Mouse (Mus musculus) heart, adult 11 months (tissue): ENCODE measurements at regions not wholly inside any gene's neighbourhood (a gene's known extent, or its start where the extent isn't known, plus 50 kb on each side); places are given as distances from the start of the nearest gene placed in this dataset.
A peak's percentile ranks its signal among the peaks of the same experiment; 100 is the strongest.

ENCODE experiments used
- DNase-seq: peaks from one replicate; pipeline ENCODE4 v3.0.0; 2022

- no peak for DNase-seq
Measured at GRCm38 (mm10) chr9:26383996-26384395, 349.5 kb upstream of the B3gat1 start.

GRCm38 (mm10) chr9:26398635-26399034 lies 334.9 kb upstream of the B3gat1 start:
- DNase-seq: no peak

GRCm38 (mm10) chr9:26422897-26423823 lies 310.4 kb upstream of the B3gat1 start:
- DNase-seq: no peak

- peak; percentile 31 for DNase-seq
Measured at GRCm38 (mm10) chr9:26435507-26435906, 298.0 kb upstream of the B3gat1 start.

GRCm38 (mm10) chr9:26437244-26437643 lies 296.3 kb upstream of the B3gat1 start:
- DNase-seq: no peak

- no peak for DNase-seq
Measured at GRCm38 (mm10) chr9:26453924-26454323, 279.6 kb upstream of the B3gat1 start.

DNA sequence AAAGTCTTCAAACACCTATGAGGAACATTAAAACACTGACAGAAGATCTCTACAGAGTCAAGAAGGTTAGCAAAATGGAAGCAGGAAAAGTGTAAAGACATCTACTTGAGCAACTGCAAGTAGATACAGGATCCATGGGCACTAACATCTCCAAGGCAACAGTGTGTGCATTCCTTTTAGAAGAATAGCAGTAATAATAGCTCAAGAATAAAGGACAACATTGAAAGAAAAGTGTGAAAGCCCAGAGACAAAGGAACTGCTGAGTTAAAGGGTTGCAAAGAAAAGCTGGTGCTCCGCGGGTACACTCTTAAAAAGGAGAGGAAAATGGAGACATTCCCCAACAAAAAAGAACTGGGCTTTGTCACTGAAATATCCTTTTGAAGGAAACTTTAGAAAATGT lies 272.4 kb upstream of the B3gat1 start:
- DNase-seq: no peak

- DNase-seq: peak; percentile 27
Measured at GRCm38 (mm10) chr9:26470694-26471392, 262.7 kb upstream of the B3gat1 start.

DNA sequence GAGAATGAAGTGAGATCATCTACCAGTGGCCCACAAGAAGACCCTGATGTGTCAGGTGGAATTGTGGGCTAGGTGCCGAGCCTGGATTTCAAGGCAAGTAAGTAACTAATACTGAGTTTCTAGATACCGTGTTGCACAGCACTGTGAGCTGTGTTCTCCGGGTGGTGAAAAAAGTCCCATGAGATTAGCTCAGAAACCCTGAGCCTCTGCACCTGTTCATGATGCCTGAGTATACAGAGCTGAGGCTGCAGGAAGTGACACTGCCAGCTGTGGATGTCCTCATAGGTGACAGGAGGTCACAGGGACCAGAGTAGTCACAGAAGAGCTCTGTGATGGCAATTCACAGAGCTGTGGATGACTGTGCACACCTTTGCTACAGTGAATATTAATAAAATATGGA lies 257.2 kb upstream of the B3gat1 start:
- DNase-seq: no peak

DNA sequence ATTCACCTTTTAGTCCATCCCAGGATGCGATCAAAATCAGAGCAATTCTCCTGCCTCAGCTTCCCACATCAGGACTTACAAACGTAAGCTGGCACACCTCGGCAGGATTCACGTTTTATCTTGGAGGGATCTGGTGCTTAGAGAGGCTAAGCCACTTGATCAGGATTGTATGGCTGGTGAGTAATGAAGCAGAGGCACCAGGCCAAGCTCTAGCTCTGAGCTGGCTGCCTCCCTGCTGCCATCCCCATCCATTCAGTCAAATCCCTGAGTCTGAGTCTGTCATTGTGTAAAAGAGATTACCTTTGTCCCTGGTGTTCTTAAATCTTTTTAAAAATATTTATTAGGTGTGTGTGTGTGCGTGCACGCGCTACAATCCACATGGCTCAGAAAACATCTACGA lies 252.6 kb upstream of the B3gat1 start:
- DNase-seq: no peak

- no peak for DNase-seq
Measured at GRCm38 (mm10) chr9:26481890-26482289, 251.6 kb upstream of the B3gat1 start.

DNA sequence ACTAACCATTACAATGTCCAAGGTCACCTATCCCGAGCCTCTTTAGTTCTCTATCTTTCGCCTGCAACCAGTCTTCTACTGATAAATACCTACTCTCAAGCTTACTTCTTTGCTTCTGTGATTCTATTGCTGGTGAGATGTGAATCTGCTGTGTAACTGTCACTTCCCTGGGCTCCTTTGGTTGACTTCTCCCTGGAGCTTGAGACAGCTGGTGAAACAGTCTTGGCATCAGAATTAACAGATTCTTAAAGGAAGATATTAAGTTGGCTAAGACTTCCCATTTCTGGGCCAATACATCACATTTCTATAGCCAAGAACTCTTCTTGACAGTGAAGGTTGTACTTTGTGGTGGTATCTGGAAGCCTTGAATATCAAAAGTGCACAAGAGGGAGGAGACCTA lies 239.8 kb upstream of the B3gat1 start:
- DNase-seq: no peak

DNA sequence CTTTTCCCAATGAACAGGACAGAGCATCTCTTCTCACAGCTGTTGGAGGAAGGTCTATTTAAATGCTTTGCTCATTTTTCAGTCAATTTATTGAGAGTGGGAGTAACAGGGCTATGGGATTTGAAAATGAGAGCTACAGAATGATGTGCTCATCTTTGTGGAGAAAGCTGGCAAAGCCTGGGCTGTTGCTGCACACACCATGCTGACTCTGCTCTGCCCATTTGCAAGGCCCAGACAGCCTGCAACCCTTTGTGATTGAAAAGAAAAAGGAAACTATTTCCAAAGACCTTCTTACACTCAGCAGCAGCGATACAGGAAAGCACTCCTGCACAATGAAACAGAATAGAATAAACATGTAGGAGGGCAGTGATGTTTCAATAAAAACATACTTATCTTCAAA lies 231.5 kb upstream of the B3gat1 start:
- peak; percentile 62 for DNase-seq

DNA sequence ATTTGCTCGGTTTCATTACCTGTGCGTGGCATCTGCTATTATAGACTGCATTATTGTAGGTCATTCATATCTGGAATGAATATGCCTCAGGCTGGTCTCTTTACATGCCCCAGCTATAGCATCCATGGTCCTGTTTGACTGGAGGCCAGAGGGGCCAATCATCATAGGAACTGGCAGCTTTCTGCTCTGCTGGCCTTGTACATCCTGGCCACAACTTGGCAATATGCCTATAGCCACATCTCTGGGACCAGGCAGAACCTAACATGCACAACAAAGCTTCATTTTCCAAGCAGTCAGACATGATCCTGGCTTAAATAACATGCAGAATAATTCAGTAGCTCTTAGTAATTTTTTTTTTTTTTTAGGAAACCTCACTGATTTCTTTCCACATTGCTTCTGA lies 227.6 kb upstream of the B3gat1 start:
- DNase-seq: peak; percentile 23

DNA sequence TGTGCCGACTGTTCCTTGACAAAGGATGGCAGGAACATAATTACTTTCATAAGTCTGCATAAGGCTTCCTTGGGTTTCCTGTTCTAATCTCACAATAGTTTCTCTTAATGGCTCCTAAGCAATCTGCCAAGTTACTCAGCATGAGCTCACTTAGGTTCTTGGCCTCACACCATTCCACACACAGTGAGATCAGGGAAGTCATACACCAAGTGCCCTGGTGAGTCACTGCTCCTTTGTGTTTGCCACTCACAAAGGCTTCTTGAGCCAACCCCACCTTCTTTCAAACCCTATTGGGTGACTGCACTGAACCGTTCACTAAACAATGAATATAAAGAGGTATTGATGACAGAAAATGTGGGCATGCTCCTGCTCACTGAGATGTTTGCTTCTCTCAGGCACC lies 214.9 kb upstream of the B3gat1 start:
- DNase-seq: peak; percentile 87

GRCm38 (mm10) chr9:26519581-26520501 lies 213.7 kb upstream of the B3gat1 start:
- DNase-seq: peak; percentile 97

GRCm38 (mm10) chr9:26524089-26524488 lies 209.4 kb upstream of the B3gat1 start:
- peak; percentile 89 for DNase-seq

GRCm38 (mm10) chr9:26528761-26529160 lies 204.8 kb upstream of the B3gat1 start:
- DNase-seq: peak; percentile 41

GRCm38 (mm10) chr9:26539042-26539441 lies 194.5 kb upstream of the B3gat1 start:
- peak; percentile 23 for DNase-seq

GRCm38 (mm10) chr9:26548328-26548922 lies 185.1 kb upstream of the B3gat1 start:
- peak; percentile 91 for DNase-seq

- DNase-seq: peak; percentile 80
Measured at GRCm38 (mm10) chr9:26549118-26549517, 184.4 kb upstream of the B3gat1 start.

DNA sequence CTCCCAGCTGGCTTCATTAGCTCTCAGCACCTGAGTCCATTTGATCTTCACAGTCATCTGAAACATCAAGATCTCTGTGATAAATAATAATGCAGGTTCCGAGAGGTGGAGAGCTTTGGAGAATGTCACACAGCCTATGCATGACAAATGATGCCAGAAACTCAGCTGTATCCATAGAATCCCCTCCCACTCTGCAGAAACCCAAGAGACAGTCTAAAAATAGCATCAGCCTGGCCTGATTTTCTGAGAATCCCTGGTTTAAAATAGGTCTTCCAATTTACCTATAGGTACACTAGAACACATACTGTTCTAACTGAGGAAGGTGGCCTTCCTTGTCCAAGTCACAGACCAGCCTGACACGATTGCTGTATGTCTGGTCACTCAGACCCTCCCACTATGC lies 184.0 kb upstream of the B3gat1 start:
- no peak for DNase-seq

DNA sequence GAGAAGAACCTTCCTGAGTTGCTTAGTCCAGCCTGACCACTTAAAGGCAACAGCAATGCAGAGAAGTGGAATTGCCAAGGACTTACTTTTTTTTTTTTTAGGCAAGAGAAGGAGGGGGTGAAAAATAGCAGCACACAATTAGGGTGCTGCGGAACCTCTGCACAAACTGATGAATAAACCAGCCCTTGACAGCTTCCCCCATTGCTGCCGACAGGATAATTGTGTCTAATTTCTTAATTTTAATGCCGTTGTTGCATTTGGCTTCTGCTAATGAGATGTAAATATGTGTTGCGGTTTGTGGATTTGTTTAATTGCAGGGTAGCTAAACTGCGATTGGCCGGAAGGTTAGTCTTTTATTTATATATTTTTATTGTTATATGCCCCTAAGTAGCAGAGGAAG lies 157.5 kb upstream of the B3gat1 start:
- no peak for DNase-seq
